Mouse (Mus musculus) heart, adult 8-10 months (tissue): ENCODE data around the gene Pank4. TPM values are rescaled to one million over a fixed set of nuclear protein-coding genes. Genes with fewer than 3 reads are reported as not detected.

ENCODE experiments used
- DNase-seq: peaks from one replicate; pipeline ENCODE4 v3.0.0; 2022; ENCODE audit warnings: low spot score
- total RNA-seq, 4 experiments: library from RNA; stranded (reverse); gene quantifications; 2 replicates each; pipeline ENCODE4 v1.2.4; 2022

The Pank4 gene
- total RNA-seq, 4 experiments from 2014 or later, result 38.6 to 44.1 (median 41.2) TPM

DNA sequence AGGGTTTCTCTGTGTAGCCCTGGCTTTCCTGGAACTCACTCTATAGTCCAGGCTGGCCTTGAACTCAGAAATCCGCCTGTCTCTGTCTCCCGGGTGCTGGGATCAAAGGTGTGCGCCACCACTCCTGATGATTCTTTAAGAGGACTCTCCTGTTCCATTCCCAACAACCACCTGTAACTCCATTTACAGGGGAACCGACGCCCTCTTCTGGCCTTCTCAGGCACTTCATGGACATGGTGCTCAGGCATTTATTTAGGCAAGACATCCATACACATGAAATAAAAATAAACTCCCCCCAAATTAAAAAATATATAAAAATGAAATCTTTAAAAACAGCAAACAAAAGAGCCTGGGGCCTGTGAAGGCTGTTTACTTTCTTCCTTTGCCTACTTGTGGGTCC is 3.2 kb downstream of the Pank4 start:
- peak; percentile 45 for DNase-seq

DNA sequence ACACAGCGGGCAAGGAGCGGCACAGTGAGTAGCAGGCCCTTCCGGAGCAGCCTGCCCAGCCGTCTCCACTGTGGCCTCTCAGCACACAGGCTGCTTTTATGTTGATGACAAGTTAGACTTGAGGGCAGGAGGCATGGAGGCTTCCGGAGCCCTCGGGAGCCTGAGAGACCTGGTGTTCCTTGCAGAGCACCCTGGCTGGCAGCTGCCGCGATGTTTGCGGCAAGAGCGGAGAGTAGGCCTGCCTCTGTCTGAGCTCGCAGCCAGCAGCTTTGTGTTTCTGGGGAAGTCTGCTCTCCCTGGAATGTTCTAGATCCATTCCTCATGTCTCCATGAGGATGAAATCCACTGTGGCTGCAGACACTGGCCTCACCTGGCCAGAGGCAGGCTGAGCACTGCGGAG is 8.6 kb downstream of the Pank4 start:
- no peak for DNase-seq

DNA sequence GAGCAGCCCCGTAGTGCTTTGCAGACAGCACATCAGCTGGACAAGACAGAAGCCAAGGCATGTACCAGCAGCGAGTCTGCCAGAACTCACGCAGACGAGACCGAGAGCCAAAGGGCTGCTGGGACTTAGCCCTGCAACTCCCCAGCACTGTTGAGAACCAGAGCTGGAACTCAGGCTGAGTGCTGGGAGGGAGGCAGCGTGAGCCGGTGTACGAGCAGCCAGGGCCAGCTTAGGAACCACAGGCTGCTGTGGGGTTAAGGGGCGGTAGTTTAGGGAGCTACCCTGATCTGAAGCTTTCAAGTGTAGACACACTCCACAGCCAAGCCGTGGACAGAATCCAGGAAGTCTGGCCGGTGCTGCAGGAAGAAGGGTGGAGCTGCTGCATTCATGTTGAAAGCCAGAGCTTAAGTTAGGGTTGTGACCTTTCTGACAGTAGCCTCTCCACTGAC is 10.3 kb downstream of the Pank4 start:
- peak; percentile 62 for DNase-seq

DNA sequence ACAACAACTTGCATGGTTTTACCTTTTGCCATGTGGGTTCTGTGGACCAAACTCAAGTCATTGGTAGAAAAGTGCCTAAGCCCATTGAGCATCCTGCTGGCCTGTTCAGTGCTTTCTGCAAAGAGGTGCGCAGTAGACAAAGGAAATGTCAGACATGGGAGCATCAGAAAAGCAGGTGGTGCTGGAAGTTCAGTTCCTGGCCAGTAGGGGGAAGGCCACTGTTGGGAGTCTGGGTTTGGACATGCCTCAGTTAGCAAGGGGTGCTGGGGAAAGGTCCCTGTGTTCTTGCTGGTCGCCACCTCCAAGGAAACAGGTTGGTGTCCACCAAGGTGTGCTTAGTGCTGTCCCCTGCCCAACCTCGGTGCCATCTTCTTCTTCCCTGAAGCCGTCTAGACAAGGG is 16.2 kb downstream of the Pank4 start:
- DNase-seq, result no peak

DNA sequence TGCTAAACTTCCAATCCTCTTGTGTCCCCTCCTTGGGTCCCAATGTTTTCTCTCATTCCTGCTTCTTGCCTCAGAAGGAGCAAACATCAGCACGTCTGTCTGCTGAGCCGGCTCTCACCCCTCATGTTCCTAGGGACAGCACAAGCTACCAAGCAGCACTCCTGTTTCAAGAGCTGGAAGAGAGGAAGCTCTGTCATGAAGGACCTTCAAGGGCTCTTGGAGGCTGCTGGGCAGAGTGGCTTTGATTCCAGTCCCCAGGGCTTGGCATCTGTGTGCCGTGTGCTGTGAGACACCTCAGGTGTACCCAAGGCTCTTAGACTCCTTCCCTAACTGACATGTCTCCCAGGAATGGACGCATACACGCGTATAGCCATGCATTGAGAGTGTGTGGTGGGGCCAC is 17.2 kb downstream of the Pank4 start:
- DNase-seq, result no peak

DNA sequence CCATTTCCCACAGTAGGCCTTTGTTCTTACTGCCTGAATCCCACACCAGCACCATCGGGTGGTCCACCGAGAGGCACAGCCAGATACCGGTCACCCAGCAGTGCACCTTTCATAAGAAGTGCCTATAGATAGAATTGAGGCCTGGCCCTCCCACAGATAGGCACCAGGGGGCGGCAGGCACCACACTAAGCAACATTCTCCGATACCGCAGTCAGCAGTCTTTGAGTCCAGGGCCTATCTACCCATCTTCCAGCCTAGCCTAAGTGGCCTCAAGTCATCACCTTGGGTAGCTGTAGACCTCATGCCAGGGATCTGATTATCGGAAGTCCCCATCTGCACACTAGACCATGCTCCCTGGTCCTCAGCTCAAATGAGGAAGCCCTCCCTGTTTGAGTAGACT is 17.6 kb downstream of the Pank4 start:
- DNase-seq, result no peak

DNA sequence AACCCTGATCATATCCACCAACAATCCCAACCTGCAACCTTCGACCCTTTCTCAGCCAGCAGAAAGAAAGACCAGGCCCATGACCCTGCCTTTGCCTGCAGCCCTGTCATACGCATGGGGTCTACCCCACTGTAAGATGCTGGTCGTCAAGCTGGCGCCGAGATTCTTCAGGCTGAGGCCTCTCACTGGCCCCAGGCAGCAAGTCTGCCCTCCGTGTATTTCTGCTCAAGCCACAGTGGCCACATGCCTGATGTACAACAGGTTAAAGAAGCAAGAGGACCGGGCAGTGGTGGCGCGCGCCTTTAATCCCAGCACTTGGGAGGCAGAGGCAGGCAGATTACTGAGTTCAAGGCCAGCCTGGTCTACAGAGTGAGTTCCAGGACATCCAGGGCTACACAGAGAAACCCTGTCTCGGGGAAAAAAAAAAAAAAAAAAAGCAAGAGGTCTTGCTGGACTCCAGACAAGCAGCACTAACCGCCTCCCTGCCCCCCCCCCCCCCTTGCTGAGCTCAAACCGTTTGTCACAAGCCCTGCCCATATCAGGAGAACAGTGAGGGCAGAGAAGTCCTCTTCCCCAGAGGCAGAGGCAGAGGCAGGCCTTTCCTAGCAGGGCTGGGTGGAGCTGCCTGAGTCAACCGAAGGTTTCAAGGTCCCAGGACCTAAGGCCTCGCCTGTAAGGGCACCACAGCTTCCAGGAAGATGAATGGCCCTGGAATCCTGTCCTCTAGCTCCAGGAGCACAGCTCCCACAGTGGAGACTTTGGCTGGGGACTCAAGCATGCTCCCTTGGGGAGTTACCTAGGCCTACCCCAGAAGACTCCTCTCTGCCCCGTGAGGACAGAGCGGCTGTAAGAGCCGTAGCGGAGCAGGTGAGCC is 18.6 kb downstream of the Pank4 start:
- DNase-seq, result no peak

DNA sequence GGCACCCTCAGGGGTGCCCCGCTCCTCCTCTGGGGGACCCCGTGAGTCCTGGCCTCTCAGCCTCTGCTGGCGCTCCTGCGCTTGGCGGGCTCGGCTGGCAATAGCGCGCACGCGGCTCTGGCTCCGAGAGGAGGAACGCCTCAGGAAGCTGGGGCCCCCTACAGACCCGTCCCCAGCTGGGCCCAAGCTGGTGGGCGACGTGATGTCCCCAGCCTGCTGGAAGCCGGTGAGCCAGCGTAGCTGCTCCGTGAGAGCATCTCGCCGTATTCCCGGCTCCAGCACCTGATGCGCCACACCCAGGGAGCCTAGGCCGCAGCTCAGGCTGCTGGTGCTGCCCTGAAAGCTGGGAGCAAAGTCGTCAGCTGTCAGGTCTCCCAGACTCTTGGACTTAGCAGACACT is 19.8 kb downstream of the Pank4 start:
- DNase-seq, result no peak

DNA sequence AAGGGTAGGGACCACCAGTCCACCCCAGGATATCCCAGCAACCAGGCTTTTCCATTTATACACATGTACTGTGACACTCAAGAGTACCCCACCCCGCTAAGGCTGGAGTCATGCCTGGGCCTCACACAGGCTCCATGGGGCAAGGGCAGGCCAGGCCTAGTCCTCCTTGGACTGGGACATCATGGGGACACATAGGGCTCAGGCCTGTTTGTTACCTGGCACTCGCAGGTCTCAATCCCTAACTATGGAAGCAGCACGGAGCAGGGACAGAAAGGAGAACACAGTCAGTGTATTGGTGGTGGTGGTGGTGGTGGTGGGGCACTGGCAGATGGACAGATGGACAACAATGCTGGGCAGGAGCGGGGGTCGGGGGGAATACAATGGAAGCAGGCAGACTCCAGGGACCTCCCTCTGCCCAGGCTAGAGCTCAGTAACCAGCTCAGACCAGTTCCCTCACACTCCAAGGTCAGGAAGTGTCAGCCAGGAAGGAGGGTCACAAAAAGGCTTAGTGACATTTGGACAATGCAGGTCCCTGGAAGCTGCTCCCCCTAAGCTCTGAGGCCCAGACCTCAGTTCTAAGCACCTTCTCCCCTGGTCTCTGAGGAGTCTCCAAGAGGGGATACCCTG is 21.3 kb downstream of the Pank4 start:
- DNase-seq, result no peak

DNA sequence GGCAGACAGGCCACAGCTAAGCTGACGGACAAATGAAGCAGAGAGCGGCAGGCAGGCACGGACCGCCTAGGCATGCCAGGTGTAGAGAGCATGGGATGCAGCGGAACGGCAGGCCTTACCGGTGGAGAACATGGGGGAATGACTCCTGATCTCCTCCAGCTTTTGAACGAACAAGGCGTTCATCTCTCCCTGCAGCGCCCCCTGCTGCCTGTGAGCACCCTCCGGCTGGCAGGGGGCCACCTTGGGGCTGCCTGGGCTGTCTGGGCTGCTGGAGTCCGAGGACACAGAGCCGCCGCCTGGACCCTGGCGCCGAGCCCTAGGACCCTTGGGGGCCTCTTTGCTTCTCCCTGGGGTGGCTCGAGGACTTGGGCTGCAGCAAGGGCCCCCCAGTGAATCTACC is 22.2 kb downstream of the Pank4 start:
- DNase-seq, result peak; percentile 45

DNA sequence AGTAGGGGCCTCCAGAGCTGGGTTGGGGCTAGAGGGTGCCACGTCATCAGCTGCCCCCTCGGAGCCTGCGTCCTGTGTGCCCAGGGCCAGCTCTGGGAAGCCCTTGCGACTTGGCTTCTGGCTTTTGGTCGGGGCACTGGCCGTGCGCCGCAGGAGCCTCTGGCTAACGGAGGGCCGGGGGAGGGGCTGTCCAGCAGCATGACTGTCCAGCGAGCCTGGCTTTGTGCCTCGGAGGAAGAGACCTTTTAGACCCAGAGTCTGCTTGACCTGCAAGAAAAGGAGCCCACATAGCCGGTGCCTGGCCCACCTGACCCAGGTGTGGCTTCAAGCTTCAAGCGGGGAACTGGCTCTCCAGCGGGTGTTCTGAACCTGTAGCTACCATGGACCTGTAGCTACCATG is 22.8 kb downstream of the Pank4 start:
- no peak for DNase-seq

DNA sequence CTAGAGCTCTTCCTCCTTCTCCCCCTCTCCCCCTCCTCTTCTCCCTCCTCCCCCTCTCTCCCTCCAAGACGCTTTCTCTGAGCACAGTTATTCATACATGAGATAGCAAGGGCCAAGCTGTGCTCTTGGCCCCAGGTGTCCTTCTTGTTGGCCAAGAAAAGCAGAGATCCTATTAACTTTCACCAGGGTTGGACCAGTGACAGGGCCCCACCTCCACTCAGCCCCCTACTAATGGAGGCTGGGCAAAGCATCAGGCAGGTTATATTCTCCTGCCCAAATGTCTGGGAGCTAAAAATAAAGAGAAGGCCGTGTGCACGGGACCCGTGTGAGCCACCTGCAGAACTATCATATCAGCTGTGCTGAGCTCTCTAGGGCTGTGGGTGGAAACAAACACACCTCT is 31.0 kb downstream of the Pank4 start:
- no peak for DNase-seq

DNA sequence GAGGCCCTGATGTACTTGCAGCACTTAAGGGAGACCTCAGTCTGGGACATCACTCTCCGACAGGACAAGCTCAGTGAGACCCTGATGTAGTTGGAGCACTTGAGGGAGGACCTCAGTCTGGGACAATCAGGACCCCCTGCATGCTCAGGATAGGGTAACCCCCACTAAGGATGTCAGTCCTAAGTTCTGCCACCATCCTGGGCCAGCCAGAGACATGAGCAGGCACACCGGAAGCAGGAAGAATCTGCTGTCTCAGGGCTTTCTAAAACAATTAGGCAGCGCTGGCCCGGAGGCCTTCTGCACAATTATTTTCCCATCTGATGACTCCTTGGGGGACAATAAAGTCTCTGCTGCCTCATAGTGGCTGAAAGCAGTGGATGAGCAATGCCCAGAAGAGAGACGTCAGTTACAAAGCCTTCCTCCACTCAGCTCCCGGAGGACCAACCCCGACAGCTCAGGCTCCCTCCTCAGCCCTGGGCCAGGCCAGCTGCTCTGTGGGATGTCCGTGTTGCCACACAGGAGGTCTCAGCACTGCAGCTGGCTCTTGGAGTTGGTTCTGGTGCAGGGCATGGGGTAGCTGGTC is 32.7 kb downstream of the Pank4 start:
- peak; percentile 22 for DNase-seq

DNA sequence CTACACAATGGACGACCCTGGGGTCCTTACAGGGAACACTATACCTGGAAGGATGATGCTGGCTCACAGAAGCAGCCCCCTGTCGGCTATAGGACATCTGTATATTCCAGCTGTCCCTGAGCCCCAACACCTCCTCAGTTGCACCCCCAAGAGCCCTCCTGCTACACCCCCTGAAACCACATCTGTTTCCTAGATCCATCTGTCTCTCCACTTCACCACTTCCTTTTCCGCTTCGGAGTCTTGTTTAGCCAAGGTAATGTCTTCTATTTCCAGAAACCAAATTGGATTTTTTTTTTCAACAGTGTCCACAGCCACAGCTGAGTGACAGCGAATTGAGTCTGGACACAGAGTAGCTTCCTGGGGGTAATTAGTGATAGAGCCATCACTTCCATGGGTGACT is 35.5 kb downstream of the Pank4 start:
- no peak for DNase-seq

DNA sequence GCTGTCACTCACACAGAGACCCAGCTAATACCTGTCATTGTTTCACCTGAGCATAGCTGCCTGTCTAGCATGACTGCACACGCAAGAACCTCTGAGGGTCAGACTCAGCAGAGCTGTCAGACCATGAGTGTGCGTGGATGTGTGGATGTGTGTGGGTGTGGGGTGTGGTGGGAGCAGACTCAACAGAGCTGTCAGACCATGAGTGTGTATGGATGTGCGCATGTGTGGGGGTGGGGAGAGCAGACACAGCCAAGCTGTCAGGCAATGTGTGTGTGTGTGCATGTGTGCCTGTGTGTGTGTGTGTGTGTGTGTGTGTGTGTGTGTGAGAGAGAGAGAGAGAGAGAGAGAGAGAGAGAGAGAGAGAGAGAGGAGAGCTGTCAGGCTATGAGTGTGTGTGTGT is 41.4 kb downstream of the Pank4 start:
- DNase-seq, result no peak

DNA sequence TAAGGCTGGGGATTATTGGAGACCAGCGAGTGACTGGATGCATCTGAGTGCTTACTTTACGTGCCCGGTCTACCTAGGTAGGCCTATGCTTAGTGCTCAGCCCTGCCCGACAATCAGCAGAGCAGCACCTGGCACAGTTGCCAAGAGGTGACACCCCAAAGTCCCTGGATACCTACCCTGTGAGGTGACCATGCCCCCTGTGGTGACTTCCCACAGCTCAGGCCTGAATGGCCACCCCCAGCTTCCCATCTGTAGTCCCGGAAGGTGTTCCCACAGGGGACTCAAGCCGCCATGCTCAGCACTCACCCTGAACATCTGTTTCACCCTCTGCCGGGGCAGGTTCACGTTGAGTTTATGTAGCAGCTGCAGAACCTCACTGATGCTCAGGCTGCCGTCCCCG is 42.4 kb downstream of the Pank4 start:
- no peak for DNase-seq

DNA sequence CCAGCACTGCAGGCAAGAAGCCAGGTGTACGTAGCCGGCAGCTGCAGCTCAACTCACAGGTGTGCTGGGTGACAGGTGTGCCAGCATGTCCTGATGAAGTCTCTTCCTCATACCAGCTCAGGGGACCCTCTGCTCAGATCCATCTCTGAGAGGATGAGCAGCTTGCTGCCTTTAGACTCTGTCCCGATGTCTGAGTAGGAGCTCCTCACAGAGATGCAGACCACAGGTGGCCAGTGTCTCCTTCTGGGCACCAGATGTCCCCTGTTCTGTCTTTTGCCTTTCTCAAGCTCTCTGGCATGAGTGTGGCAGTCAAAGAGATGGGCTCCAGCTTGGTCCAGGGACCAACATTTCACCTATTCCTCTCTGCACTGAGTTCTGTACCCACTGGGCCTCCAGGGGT is 43.7 kb downstream of the Pank4 start:
- DNase-seq, result no peak

DNA sequence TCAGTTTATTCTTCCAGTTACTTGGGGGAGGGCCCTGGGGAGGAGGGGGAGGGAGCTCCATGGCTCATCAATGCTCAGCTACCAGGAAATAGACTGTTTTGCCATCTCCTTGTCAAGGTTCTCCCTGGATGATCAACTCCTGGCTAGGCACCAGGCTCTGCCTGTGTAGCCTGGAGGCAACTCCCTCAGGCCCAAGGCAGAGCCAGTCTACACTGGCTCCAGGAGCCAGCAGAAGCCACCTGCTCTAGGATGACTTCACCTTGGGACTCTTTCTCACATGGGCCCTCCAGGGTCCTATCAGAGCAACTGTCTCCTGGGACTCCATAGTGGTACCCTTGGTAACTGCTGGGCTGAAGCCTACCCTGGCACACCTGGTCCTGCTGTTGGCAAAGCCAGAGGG is 44.2 kb downstream of the Pank4 start:
- no peak for DNase-seq

DNA sequence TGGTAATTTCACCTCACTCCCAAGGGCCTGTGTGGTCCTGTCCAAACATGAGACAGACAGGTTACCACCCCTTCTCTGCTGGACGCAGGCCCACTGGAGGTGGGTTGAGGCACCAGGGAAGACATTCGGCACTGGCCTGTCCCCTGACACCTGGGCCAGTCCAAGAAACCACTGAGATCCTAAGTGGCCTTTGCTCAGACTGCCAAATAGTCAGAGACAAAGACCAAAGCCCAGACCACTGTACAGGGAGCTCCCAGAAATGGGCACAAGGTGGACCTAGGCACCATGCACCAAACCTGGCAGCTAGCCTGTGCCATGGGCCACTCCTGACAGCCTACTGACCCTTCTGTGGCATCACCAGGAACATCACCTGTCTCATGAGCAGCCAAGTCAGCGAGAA is 45.3 kb downstream of the Pank4 start:
- no peak for DNase-seq

DNA sequence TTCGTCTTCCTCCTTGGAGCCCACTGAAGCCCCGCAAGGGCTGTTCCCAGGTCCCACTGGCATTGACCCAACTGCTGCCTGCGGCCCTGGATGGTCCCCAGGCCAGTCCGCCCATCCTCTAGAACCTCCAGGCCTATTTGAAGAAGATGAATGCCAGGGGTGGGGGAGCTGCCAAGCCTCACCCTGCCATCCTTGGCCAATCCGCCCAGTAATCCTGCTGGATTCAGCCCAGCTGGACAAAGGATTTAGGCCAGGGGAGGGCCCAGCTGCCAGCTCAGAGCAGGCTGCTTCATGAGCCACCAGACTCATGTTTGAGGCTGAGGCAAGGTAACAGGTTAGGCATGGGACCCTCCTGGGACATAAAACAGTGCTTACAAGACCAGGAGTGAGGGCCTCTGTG is 46.9 kb downstream of the Pank4 start:
- DNase-seq, result peak; percentile 21

DNA sequence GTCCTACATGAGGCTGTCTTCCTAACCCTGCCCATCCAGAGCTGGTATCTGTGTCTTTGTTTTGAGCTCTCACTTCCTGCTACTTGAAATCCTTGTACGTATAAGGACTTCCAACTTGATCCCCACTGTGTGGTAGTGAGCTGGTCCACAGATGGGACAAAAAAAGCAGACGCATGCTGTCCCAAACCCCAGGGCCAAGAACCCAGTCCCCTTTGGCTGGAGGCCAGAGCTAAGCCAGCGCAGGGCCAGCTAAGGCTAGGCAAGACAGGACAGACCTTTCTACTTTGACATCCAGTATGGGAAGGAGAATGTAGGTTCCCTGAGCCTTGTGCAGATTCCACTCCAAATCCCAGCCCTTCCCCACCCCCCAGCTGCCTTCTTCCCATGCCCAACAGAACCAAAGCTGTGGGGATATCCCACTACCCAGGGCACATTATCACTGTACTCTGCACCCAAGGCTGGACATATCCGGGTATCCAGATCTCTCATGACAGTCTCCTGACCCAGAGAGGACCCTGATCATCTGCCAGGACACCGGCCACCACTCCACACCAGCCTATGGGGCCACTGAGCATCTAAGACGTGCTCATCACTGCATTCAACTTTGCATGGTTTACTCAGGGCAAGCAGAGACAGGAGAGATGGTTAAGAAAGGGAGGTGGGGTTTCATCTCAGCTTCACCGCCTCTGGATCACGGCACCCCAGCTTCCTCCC is 47.5 kb downstream of the Pank4 start:
- no peak for DNase-seq

DNA sequence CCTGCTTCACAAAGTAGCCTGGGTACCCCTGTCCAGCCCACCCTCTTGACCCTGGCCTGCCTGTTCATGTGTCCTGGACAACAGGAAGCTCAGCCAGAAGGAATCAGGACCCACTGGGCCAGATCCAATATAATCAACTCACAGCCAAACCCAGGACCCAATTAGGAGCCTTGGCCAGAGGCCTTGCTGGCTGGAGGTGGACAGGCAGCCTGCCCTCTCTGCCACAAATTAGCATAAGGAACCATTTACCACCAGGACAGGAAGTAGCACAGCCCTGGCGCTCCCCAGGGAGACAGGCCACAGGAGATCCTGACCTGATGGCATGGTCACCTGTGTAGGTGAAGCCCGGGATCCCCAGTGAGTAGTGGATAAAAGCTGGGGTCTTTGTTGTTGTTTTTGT is 48.2 kb downstream of the Pank4 start:
- DNase-seq, result no peak
